Mouse (Mus musculus): ENCODE data around the gene Ifna5.
"Not testable (repeated sequence)": the region's sequence is repeated elsewhere in the genome, so short reads cannot be mapped to it uniquely, and the experiment has no call there.

The Ifna5 gene

DNA sequence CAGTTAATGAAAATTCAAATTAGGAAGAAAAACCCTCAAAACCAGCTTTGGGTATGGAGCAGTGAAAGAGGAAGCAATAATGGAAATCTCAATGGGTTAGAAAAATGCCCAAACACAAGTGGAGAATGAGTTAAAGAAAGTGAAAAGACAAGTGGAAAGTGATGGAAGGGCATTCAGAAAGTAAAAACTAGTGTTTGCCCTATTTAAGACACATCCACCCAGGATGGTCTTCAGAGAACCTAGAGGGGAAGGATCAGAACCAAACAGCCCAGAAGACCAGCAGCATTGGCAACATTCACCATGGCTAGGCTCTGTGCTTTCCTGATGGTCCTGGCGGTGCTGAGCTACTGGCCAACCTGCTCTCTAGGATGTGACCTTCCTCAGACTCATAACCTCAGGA, at the start of gene Ifna5:
Ifna5 (plus strand) TSS at position 301 of the 400 bp plus-strand sequence.
- not testable (repeated sequence) for DNase-seq

DNA sequence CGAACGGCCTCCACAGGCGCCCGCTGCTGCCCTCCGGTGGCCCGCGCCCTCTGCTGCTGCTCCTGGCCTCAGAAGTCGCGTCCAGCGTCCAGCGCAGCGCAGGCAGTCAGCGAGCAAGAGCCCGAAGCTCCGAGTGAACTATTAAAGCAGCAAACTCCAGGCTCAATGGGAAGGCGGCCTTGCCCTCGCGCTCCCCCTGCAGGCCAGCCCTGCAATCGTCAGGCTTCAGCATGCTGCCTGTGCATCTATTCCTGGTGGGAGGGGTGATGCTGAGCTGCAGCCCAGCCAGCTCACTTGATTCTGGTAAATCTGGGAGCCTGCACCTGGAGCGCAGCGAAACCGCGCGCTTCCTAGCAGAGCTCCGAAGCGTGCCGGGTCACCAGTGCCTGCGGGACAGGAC, 46.9 kb upstream of the Ifna5 start, which contains the start of gene Gm13277:
Gm13277 (plus strand) TSS at position 231 of the 400 bp plus-strand sequence.
- peak; percentile 73 to 83 for DNase-seq

DNA sequence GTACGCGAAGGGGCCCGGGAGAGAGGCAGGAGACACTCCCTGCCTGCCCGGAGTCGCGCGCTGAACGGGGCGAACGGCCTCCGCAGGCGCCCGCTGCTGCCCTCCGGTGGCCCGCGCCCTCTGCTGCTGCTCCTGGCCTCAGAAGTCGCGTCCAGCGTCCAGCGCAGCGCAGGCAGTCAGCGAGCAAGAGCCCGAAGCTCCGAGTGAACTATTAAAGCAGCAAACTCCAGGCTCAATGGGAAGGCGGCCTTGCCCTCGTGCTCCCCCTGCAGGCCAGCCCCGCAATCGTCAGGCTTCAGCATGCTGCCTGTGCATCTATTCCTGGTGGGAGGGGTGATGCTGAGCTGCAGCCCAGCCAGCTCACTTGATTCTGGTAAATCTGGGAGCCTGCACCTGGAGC, 44.1 kb upstream of the Ifna5 start, which contains the start of gene Gm13278:
Gm13278 (plus strand) TSS at position 301 of the 400 bp plus-strand sequence.
- not testable (repeated sequence) for DNase-seq

DNA sequence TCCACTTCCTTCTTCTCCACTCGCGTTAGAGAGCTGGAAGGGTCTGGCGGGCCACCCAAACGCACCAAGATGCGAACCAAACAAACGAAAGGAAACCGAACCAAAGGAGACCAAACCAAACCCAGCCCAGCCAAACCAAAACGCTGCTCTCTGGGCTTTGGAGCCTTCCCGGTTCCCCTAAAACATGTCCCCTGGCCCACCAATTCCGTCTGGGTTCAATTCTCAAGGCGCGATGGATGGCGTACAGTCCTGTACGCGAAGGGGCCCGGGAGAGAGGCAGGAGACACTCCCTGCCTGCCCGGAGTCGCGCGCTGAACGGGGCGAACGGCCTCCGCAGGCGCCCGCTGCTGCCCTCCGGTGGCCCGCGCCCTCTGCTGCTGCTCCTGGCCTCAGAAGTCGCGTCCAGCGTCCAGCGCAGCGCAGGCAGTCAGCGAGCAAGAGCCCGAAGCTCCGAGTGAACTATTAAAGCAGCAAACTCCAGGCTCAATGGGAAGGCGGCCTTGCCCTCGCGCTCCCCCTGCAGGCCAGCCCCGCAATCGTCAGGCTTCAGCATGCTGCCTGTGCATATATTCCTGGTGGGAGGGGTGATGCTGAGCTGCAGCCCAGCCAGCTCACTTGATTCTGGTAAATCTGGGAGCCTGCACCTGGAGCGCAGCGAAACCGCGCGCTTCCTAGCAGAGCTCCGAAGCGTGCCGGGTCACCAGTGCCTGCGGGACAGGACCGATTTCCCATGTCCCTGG, 41.2 kb upstream of the Ifna5 start, which contains the start of gene Gm13275:
Gm13275 (plus strand) TSS at position 552 of the 740 bp plus-strand sequence.
- DNase-seq, result peak; percentile 56 to 76

DNA sequence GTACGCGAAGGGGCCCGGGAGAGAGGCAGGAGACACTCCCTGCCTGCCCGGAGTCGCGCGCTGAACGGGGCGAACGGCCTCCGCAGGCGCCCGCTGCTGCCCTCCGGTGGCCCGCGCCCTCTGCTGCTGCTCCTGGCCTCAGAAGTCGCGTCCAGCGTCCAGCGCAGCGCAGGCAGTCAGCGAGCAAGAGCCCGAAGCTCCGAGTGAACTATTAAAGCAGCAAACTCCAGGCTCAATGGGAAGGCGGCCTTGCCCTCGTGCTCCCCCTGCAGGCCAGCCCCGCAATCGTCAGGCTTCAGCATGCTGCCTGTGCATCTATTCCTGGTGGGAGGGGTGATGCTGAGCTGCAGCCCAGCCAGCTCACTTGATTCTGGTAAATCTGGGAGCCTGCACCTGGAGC, 38.2 kb upstream of the Ifna5 start, which contains the start of gene Gm13279:
Gm13279 (plus strand) TSS at position 301 of the 400 bp plus-strand sequence.
- DNase-seq, result not testable (repeated sequence)

DNA sequence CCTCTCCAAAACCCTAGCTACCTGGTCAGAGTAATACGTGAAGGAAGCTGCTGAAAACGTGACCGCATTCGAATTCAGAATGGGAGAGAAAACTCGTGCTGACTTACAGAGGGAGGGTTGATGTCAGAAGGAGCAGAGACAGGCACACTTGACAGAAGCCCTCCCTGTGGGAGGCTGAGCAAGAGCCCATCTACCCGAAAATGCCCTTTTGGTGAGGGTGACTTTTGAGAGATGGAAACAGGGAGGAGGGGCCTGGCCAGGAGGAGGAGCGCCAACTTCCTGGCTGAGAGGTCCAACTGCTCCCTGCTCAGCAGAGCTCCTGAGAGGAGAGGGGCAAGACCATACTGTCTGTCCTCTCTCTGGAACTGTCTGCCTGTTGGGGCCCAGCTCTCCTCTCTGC, 36.0 kb upstream of the Ifna5 start, which contains the start of gene Gm13285:
Gm13285 (plus strand) TSS at position 301 of the 400 bp plus-strand sequence.
- DNase-seq, result not testable (repeated sequence)

DNA sequence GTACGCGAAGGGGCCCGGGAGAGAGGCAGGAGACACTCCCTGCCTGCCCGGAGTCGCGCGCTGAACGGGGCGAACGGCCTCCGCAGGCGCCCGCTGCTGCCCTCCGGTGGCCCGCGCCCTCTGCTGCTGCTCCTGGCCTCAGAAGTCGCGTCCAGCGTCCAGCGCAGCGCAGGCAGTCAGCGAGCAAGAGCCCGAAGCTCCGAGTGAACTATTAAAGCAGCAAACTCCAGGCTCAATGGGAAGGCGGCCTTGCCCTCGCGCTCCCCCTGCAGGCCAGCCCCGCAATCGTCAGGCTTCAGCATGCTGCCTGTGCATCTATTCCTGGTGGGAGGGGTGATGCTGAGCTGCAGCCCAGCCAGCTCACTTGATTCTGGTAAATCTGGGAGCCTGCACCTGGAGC, 32.4 kb upstream of the Ifna5 start, which contains the start of gene Gm13287:
Gm13287 (plus strand) TSS at position 301 of the 400 bp plus-strand sequence.
- not testable (repeated sequence) for DNase-seq

DNA sequence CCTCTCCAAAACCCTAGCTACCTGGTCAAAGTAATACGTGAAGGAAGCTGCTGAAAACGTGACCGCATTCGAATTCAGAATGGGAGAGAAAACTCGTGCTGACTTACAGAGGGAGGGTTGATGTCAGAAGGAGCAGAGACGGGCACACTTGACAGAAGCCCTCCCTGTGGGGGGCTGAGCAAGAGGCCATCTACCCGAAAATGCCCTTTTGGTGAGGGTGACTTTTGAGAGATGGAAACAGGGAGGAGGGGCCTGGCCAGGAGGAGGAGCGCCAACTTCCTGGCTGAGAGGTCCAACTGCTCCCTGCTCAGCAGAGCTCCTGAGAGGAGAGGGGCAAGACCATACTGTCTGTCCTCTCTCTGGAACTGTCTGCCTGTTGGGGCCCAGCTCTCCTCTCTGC, 30.1 kb upstream of the Ifna5 start, which contains the start of gene Gm13288:
Gm13288 (plus strand) TSS at position 301 of the 400 bp plus-strand sequence.
- not testable (repeated sequence) for DNase-seq

DNA sequence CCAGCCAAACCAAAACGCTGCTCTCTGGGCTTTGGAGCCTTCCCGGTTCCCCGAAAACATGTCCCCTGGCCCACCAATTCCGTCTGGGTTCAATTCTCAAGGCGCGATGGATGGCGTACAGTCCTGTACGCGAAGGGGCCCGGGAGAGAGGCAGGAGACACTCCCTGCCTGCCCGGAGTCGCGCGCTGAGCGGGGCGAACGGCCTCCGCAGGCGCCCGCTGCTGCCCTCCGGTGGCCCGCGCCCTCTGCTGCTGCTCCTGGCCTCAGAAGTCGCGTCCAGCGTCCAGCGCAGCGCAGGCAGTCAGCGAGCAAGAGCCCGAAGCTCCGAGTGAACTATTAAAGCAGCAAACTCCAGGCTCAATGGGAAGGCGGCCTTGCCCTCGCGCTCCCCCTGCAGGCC, 29.6 kb upstream of the Ifna5 start:
- DNase-seq, result peak; percentile 13 to 35

DNA sequence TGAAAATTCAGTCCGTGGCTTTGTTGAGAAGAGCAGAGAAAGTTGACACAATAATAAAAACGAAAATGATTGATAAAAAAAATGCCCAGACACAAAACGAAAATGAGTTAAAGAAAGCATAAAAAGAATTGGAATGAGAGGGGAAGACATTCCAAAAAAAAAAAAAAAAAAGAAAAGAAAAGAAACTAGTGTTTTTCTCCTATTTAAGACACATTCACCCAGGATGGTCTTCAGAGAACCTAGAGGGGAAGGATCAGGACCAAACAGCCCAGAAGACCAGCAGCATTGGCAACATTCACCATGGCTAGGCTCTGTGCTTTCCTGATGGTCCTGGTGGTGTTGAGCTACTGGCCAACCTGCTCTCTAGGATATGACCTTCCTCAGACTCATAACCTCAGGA, 19.4 kb upstream of the Ifna5 start, which contains the start of gene Ifna7:
Ifna7 (plus strand) TSS at position 301 of the 400 bp plus-strand sequence.
- no peak for DNase-seq

DNA sequence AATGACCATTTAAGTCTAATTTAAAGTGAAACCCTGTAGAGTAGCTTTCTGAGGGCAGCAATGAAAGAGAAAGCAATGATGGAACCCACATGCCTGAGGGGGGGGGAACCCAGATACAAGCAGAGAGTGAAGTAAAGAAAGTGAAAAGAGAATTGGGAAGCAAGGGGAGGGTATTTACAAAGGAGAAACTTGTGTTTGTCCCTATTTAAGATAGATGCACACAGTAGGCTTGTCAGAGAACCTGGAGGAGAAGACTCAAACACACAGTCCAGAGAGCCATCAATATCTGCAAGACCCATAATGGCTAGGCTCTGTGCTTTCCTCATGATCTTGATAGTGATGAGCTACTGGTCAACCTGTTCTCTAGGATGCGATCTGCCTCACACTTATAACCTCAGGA, 15.7 kb upstream of the Ifna5 start, which contains the start of gene Ifna11:
Ifna11 (plus strand) TSS at position 301 of the 400 bp plus-strand sequence.
- DNase-seq, result no peak

DNA sequence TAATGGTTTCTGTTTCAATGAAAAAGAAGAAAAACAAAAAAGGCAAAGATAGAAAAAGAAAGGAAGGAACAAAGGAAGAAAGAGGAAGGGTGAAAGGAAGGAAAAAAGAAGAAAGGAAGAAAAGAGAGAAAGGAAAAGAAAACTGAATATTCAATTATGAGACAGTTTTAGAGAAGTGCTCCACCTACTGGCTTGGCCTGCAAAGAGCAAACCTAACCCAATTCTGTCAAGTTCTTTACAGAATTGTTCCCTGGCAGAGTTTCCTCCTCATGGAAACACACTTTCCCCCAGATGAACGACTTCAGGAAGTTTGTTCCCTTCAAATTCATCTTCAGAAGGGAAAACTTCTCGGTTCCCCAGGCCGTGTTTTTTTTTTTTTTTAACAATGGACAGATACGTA, 12.3 kb upstream of the Ifna5 start:
- DNase-seq, result peak in 1 of 2 experiments; percentile 17

DNA sequence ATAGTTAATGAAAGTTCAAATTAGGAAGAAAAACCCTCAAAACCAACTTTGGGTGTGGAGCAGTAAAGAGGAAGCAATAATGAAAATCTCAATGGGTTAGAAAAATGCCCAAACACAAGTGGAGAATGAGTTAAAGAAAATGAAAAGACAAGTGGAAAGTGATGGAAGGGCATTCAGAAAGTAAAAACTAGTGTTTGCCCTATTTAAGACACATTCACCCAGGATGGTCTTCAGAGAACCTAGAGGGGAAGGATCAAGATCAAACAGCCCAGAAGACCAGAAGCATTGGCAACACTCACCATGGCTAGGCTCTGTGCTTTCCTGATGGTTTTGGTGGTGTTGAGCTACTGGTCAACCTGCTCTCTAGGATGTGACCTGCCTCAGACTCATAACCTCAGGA, 8.2 kb upstream of the Ifna5 start, which contains the start of gene Ifna6:
Ifna6 (plus strand) TSS at position 301 of the 400 bp plus-strand sequence.
- DNase-seq, result not testable (repeated sequence)

DNA sequence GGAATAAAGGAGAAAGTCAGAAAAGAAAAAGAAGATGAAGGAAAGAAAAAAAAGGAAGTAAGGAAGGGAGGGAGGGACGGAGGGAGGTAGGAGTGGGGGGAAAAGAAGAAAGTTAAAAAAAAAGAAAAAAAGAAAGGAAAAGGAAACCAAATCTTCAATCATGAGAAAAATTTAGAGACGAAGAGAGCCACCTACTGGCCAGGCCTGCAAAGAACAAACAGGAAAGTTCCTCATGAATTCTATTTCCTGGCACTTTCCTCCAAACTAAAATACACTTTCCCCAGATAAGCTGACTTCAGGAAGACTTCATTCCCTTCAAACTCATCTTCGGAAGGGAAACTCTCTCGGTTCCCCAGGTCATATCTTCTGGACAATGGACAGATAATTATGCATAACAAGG, 4.8 kb upstream of the Ifna5 start:
- DNase-seq, result peak in 1 of 2 experiments; percentile 33

DNA sequence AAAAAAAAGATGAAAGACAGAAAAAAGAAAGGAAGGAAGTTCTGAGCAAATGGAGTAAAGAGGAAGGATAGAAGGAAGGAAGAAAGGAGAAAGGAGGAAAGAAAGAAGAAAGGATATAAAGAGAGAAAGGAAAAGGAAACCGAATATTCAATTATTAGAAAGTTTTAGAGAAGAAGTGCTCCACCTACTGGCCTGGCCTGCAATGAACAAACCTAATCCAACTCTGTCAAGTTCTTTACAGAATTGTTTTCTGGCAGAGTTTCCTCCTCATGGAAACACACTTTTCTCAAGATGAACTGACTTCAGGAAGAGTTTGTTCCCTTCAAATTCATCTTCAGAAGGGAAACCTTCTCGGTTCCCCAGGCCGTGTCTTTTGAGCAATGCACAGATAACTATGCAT, 3.5 kb downstream of the Ifna5 start:
- peak in 1 of 2 experiments; percentile 5 for DNase-seq

DNA sequence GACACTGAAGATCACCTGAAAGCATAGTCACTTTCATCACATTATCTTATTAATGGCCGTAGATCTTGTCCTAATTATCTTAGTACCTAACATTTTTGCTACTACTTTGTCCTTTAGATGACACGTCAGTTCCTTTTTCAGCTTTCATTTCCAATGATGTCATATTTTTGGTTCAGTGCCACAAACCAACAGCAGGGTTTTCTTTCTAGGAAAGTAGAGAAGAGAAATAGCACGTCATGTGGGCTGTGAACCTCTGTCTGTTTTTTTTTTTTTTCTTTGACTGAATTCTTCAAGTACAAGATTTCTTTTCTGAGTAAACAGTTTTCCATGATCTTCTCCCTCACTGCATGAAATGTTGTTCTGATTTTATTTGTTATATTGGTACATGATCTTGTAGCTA, 4.7 kb downstream of the Ifna5 start:
- no peak for DNase-seq

DNA sequence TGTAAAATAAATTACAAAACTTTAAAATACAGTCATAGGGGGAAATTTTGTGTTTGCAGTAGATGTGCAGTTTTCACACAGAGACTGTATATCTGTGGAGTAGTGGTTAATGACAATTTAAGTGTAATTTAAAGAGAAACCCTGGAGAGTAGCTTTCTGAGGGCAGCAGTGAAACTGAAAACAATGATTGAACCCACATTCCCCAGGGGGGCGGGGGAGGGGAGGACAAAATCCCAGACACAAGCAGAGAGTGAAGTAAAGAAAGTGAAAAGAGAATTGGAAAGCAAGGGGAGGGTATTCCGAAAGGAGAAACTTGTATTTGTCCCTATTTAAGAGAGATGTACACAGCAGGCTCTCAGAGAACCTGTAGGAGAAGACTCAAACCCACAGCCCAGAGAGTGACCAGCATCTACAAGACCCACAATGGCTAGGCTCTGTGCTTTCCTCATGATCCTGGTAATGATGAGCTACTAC, 6.2 kb downstream of the Ifna5 start, which contains the start of gene Ifna4:
Ifna4 (plus strand) TSS at position 424 of the 474 bp plus-strand sequence.
- DNase-seq, result no peak

DNA sequence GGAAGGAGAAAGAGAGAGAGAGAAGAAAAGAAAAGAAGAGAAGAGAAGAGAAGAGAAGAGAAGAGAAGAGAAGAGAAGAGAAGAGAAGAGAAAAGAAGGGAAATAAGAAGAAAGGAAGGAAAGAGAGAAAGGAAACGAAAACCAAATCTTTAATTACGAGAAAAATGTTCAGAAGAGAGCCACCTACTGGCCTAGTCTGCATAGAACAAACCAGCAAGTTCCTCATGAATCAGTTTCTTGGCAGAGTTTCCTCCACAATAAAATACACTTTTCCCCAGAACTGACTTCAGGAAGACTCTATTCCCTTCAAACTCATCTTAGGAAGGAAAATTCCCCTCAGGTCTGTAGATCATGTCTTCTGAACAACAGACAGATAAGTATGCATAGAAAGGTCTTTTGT, 10.0 kb downstream of the Ifna5 start:
- DNase-seq, result no peak

DNA sequence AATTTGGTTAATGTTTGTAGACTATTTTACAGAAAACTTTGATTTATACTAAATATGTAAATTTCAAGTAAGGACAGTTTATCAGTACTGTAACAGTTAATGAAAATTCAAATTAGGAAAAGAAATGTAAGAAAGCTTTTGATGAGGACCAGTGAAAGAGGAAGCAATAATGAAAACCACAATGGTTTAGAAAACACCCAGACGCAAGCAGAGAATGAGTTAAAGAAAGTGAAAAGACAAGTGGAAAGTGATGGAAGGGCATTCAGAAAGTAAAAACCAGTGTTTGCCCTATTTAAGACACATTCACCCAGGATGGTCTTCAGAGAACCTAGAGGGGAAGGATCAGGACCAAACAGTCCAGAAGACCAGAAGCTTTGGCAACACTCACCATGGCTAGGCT, 14.4 kb downstream of the Ifna5 start, which contains the start of gene Ifna1:
Ifna1 (plus strand) TSS at position 390 of the 400 bp plus-strand sequence.
- no peak for DNase-seq

DNA sequence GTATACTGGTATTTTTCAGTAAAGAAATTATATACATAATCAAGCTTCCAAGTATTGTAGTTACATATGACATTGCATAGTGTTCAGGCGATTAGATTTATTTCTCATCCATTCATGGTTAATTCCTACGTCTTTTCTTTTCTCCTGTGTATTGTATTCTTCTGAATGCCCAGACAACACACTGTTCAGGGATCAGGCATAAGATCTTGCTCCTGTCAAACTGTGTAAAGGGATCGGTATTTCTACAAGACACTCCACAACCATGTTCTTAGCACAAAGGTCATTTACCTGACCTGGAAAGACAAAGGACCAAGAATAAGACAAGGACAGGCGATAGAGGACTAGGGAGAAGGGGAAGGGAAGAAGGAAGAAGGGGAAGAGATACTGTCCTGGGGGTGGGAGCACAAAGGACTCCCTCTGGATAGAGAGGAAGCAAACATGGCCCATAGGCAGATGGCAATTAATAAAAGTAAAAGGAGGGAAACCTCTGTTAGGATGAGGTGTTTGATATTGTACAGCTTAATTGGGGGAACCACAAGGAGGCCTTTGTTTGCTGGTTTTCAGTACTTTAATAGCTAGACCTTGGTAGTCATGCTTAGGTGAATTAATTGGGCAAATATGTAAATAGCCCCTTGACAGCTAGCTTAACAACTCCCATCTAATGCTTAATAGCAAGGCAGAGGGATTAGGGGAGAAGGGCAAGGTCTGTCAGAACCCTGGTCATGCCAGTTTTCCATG, 15.9 kb downstream of the Ifna5 start:
- no peak for DNase-seq

DNA sequence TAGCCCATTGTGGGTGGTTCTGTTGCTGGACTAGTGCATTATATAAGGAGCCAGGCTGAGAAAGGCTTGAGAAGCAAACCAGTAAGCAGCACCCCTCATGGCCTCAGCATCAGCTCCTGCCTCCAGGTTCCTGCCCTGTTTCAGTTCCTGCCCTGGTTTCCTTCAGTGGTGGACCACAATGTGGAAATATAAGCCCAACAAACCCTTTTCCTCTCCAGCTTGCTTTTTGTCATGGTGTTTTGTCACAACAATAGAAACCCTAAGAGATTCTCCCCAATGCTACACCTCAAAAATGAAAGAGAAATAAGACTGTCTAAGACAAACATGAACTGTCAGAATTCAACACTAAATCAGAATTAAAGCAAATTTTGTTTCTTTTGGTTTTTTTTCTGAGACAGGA, 23.9 kb downstream of the Ifna5 start:
- DNase-seq, result no peak

DNA sequence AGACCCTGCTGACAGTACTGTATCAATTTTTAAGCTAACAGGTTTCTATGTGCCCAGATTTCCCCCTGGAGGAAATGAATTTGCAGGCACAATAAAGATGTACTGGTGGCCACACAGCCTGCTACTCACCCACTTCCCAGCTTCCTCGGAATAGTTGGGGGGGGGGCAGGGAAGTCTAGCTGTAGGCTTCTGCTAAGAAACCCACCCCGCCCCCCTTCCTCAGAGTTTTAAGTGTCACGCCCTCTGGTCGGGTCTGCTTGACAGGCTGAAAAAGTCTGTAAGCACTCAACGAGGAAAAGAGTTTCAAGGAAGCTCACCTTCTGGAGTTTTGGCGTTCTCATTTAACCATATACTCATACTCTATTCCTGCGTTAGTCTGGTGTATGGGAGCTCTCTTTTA, 28.0 kb downstream of the Ifna5 start:
- no peak for DNase-seq

DNA sequence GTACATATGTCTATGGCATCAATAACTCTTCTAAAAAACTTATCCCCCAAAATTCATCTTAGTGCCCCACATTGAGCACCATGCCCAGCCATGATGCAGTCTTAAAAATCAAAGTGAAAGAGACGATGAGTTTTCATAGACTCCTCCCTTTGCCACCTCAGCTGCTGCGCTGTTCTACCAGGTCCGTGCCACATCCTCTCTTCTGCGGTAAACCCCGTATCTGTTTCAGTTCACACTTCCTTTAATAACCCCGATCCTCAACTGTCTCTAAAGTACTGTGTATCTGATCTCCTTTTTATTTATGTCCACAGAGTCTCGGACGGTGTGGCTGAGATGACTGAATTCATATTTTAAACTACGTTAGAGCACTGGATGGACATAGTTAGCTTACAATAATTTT, 29.3 kb downstream of the Ifna5 start:
- DNase-seq, result no peak
